Mouse (Mus musculus): ENCODE data around the gene Cd96.

- TF ChIP-seq CTCF (IDR thresholded peaks at IDR 0.05; ENCODE audit: control insufficient read depth, insufficient read depth, low read length) (no peak), POLR2A (IDR thresholded peaks at IDR 0.05; ENCODE audit: borderline replicate concordance, control insufficient read depth, low read depth, low read length) (no peak)
Measured at GRCm38 (mm10) chr16:46151141-46151540, 31.1 kb upstream of the Cd96 start.

All from bone marrow, adult 2 months (tissue).